Mouse (Mus musculus) heart, adult 2 months (tissue): ENCODE measurements around the gene Dnah11. TPM values are rescaled to one million over a fixed set of nuclear protein-coding genes. Genes with fewer than 3 reads are reported as not detected.

Experiments used
- DNase-seq, 2 experiments: peaks; one replicate each; pipeline ENCODE4 v3.0.0; 2021
- H3K27ac ChIP-seq: fragments of 200-600 bp; 2 replicates; pipeline ENCODE4 v1.8.1; 2022
- H3K27me3 ChIP-seq: fragments of 200-500 bp; 2 replicates; pipeline ENCODE4 v1.6.1; 2012; ENCODE audit warnings: mild to moderate bottlenecking, low read length, inconsistent platforms, mixed read lengths; ENCODE audit not compliant: control insufficient read depth, insufficient read depth
- H3K36me3 ChIP-seq: fragments of 200-500 bp; 2 replicates; pipeline ENCODE4 v1.6.1; 2012; ENCODE audit warnings: low read length, inconsistent platforms; ENCODE audit not compliant: control insufficient read depth, insufficient read depth
- H3K4me1 ChIP-seq: fragments of 200-500 bp; 2 replicates; pipeline ENCODE4 v1.6.1; 2011; ENCODE audit warnings: low read length; ENCODE audit not compliant: control insufficient read depth, insufficient read depth
- H3K4me3 ChIP-seq: fragments of 200-600 bp; 2 replicates; pipeline ENCODE4 v1.8.1; 2022
- H3K79me2 ChIP-seq: fragments of 200-500 bp; replicated peaks from 2 replicates; pipeline ENCODE4 v1.6.1; 2012; ENCODE audit warnings: mild to moderate bottlenecking, inconsistent platforms, low read length, moderate library complexity, mixed read lengths; ENCODE audit not compliant: control insufficient read depth, insufficient read depth
- H3K9ac ChIP-seq: fragments of 200-500 bp; 2 replicates; pipeline ENCODE4 v1.6.1; 2012; ENCODE audit warnings: low read depth, mild to moderate bottlenecking, control low read depth, inconsistent platforms, low read length, mixed read lengths
- CTCF ChIP-seq: fragments of 200-600 bp; IDR thresholded peaks from 2 replicates; pipeline ENCODE4 v1.8.1; 2022; ENCODE audit warnings: antibody characterized with exemption, mild to moderate bottlenecking, moderate library complexity
- EP300 ChIP-seq: fragments of 200-500 bp; IDR thresholded peaks from 2 replicates; pipeline ENCODE4 v1.6.1; 2011; ENCODE audit warnings: low read depth, low read length, control low read depth; ENCODE audit not compliant: insufficient read depth
- POLR2A ChIP-seq: fragments of 200-500 bp; IDR thresholded peaks from 2 replicates; pipeline ENCODE4 v1.6.1; 2011; ENCODE audit warnings: mild to moderate bottlenecking, low read depth, low read length, control low read depth; ENCODE audit not compliant: insufficient read depth
- WGBS: fragments of 180-500 bp; shearing (Covaris S2); methylation state at CpG from one replicate; pipeline ENCODE4 v1.1.7; 2018; 5-methylcytosine and 5-hydroxymethylcytosine counted together
- intact Hi-C: fragments of 180-260 bp; cut with DNase I; formaldehyde crosslinking; loops from one replicate; pipeline ENCODE4 v1.15.1; 2025
- polyA plus RNA-seq: library from polyadenylated mRNA; depleted of rRNA; stranded (reverse); fragments of >200 nt; gene quantifications from 2 replicates; pipeline ENCODE4 v1.2.3, GENCODE M21; 2012
- total RNA-seq, 2 experiments: library from RNA; stranded (reverse); gene quantifications; 2 replicates each; pipeline ENCODE4 v1.2.3; 2021

The Dnah11 gene
- total and polyA plus RNA-seq, 3 experiments = 0.10 TPM; not detected in 2

DNA sequence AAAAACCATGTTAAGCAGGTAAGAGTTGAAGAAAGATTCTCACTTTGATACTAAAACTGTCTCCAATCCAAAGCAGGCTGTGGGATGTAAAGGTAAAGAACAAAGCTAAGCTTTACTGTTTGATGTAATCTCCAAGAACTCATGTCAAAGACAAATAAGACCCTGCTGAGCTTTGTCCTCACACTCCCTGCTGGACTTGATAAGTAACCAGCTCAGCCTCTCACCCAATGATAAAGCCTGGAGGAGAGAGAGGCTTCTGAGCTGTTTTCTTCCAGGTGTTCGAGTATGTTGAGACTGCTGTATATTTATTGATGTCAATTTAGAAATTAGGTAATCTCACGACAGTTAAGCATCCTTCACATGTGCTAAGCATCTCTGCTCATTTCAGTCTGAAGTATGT is 11.2 kb downstream of the Dnah11 start:
- 59% methylated on average over 2 of the region's 2 CpGs for WGBS
- H3K4me1 ChIP-seq = no peaks in the 10 kb centered on the region; the same call in 1 of the 2 replicates
- no peak overlapping the region for H3K9ac ChIP-seq
- no peaks in the 10 kb centered on the region for H3K79me2 ChIP-seq
- no peak for TF ChIP-seq POLR2A
- no peak for TF ChIP-seq CTCF
- TF ChIP-seq EP300 = no peak
- no peak overlapping the region for H3K4me3 ChIP-seq
- H3K27ac ChIP-seq = no peak overlapping the region
- no peaks in the 10 kb centered on the region for H3K27me3 ChIP-seq
- H3K36me3 ChIP-seq = no peaks in the 10 kb centered on the region
- no peak for DNase-seq
- intact Hi-C loops = no loop called here

DNA sequence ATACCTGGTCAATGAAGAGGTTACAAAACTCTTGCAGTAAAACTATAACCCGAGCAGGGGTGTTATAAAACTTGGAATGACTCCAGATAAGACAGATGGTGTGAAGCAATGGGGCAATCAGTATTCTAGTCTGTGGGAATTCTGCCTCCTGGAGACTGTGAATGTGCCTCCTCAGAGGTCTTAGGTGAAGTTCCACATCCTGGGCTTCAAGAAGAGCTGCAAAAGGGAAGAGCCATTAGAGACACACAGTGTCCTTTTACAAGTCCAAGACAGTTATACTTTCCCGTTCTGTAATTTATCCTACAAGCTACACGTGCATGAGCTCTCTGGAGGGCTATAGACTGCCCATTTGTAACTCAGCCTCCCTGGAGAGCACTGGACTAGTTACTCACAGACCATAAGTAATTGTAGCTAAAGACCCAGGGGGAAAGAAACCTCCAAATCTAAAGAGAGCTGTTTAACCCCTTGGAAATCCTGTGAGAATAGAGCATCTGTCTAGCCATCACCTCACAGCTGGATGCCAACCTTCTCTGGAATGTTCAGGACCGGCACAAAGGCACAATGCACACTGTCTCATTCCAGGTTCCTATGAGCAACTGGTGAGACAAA is 11.9 kb downstream of the Dnah11 start:
- H3K79me2 ChIP-seq = no peaks in the 10 kb centered on the region
- H3K9ac ChIP-seq = no peak overlapping the region
- no peaks in the 10 kb centered on the region for H3K36me3 ChIP-seq
- TF ChIP-seq EP300 (no peak), POLR2A (no peak), CTCF (no peak)
- WGBS = 39% methylated on average over 4 of the region's 4 CpGs
- no peak for DNase-seq
- no peak overlapping the region for H3K27ac ChIP-seq
- H3K4me1 ChIP-seq = no peaks in the 10 kb centered on the region; the same call in 1 of the 2 replicates
- H3K27me3 ChIP-seq = no peaks in the 10 kb centered on the region
- intact Hi-C loops = no loop called here
- H3K4me3 ChIP-seq = no peak overlapping the region

DNA sequence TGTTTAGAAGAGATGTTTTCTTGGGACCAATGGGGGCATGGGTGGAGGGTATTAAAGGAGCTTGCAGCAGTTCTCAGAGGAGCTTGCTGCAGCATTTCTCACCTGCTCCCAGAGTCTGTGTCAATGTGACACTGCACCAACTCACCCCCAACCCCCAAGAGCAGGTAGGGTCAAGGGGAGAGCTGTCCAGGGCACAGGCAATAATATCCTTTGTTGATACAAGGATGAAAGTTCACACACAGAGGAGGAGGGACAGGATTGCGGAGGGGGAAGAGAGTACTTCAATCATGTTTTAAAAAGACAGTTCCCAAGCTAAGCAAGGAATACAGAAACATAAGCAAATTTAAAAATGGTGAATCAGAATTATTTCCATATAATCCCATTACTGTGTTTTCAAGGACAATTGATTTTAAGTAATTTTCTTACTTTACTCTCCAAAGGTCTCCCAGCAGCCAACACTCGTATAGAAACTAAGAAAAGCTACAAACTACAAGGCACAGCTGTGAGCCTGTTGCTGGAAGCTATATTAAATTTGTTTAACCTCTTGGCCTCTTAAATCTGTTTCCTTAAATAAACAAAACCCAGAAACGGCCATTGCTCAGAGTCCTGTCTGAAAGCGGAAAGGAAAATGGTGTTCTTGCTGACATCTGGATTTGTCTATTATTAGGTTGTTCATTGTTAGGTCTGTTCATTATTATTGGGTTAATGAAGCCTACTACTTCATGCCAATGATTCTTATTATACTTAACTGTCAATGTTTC is 12.5 kb downstream of the Dnah11 start:
- no peak overlapping the region for H3K4me3 ChIP-seq
- no peaks in the 10 kb centered on the region for H3K36me3 ChIP-seq
- TF ChIP-seq CTCF = no peak
- TF ChIP-seq POLR2A = no peak
- TF ChIP-seq EP300 = no peak
- no peak overlapping the region for H3K27ac ChIP-seq
- intact Hi-C loops = no loop called here
- DNase-seq = no peak
- WGBS = 33% methylated on average over 4 of the region's 4 CpGs
- no peaks in the 10 kb centered on the region; the same call in 1 of the 2 replicates for H3K4me1 ChIP-seq
- H3K27me3 ChIP-seq = no peaks in the 10 kb centered on the region
- H3K9ac ChIP-seq = no peak overlapping the region
- H3K79me2 ChIP-seq = no peaks in the 10 kb centered on the region

DNA sequence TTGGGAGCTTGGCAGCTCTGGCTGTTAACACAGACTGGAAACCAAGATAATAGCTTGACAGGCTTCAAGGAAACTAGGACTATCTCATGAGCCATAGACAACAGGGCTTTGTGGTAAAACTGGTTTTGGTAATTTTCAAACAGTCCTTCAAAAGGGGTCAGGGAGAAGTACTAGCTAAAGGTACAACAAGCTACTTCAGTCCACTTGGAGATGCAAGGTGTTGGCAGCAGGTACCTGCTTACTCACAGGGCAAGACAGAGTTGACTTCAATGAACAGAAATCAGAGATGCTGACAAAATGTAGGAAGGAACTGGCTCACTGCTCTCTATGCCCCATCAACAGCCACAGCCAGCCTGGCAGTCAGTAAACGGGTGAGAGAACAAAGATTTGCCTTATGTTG is 14.1 kb downstream of the Dnah11 start:
- Histone ChIP-seq H3K9ac (no peak overlapping the region), H3K4me1 (no peaks in the 10 kb centered on the region; the same call in 1 of the 2 replicates), H3K4me3 (no peak overlapping the region), H3K79me2 (no peaks in the 10 kb centered on the region), H3K36me3 (no peaks in the 10 kb centered on the region), H3K27me3 (no peaks in the 10 kb centered on the region), H3K27ac (no peak overlapping the region)
- DNase-seq = no peak
- TF ChIP-seq EP300 (no peak), POLR2A (no peak), CTCF (no peak)
- whole genome bisulfite sequencing = 83% methylated on average over 1 of the region's 1 CpGs
- intact Hi-C loops = no loop called here

DNA sequence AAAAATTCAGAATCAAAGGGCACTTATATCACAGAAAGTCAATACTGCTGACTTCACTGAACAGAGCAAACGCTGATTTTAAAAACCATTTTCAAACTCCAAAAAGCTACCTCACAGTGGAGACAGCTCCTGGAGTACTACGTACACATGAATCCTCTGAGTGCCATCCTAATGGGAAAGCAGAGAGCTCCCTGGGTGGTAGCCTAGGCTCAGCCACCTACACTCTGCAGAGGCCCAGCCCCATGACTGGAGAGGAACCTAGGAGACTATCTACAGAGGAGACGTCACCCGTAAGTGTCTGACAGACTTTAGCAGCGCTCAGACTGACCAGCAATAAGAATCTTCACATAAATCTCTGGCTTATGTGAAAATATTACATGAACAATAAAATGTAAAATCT is 21.1 kb downstream of the Dnah11 start:
- Histone ChIP-seq H3K9ac (no peak overlapping the region), H3K4me1 (no peaks in the 10 kb centered on the region), H3K4me3 (no peak overlapping the region), H3K27ac (no peak overlapping the region), H3K79me2 (no peaks in the 10 kb centered on the region), H3K36me3 (no peaks in the 10 kb centered on the region), H3K27me3 (no peaks in the 10 kb centered on the region)
- 88% methylated on average over 5 of the region's 5 CpGs for WGBS
- no peak for DNase-seq
- intact Hi-C loops = no loop called here
- TF ChIP-seq POLR2A (no peak), CTCF (no peak), EP300 (no peak)

DNA sequence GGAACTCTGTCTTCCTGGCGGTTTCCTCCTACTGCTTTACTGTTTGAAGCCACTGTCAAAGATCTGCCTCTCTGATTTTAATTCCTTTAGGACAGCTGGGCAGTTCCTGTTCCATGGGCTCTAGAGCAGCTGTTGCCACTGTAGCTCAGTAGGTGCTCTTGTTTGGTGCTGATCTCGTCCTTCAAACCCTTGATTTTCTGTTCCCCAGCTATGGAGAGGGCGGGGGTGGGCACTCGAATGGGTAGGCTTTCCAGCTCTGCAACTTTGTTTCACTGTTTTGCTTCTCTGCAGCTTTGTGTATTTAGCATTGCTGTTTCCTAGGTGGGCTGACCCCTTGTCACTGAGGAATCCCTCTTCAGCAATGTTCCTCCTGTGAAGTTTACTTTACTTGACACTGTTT is 34.1 kb downstream of the Dnah11 start:
- no peaks in the 10 kb centered on the region for H3K4me1 ChIP-seq
- no peak overlapping the region for H3K4me3 ChIP-seq
- no peaks in the 10 kb centered on the region for H3K27me3 ChIP-seq
- H3K79me2 ChIP-seq = no peaks in the 10 kb centered on the region
- no peaks in the 10 kb centered on the region for H3K36me3 ChIP-seq
- H3K9ac ChIP-seq = no peak overlapping the region
- no peak for DNase-seq
- no peak for TF ChIP-seq CTCF
- TF ChIP-seq EP300 = no peak
- no peak for TF ChIP-seq POLR2A
- no peak overlapping the region for H3K27ac ChIP-seq
- 49% methylated on average over 4 of the region's 4 CpGs for WGBS
- intact Hi-C loops = no loop called here
